Mouse (Mus musculus) hindbrain, embryonic 10.5 days (tissue): ENCODE results near the gene Batf2. TPM values are rescaled to one million over a fixed set of nuclear protein-coding genes. Genes with fewer than 3 reads are reported as not detected.
A peak's percentile ranks its signal among the peaks of the same experiment; 100 is the strongest.
"Not testable (repeated sequence)": the region's sequence is repeated elsewhere in the genome, so short reads cannot be mapped to it uniquely, and the experiment has no call there.

Source experiments
- DNase-seq: peaks from one replicate; pipeline ENCODE4 v3.0.0-alpha.2; 2017; ENCODE audit warnings: low spot score
- H3K27ac ChIP-seq: fragments of 300-500 bp; sonication (generic); 2 replicates; pipeline ENCODE4 v1.5.1; 2016; ENCODE audit warnings: mild to moderate bottlenecking, moderate library complexity
- H3K27me3 ChIP-seq: fragments of 300-500 bp; sonication (generic); 2 replicates; pipeline ENCODE4 v1.6.1; 2016; ENCODE audit warnings: mild to moderate bottlenecking; ENCODE audit not compliant: poor library complexity, insufficient read depth, severe bottlenecking
- H3K36me3 ChIP-seq: fragments of 300-500 bp; sonication (generic); 2 replicates; pipeline ENCODE4 v1.6.1; 2016; ENCODE audit warnings: mild to moderate bottlenecking, moderate library complexity
- H3K4me1 ChIP-seq: fragments of 300-500 bp; sonication (generic); replicated peaks from 2 replicates; pipeline ENCODE4 v1.6.1; 2016; ENCODE audit warnings: mild to moderate bottlenecking
- H3K4me3 ChIP-seq: fragments of 300-500 bp; sonication (generic); 2 replicates; pipeline ENCODE4 v1.5.1; 2016; ENCODE audit warnings: mild to moderate bottlenecking, moderate library complexity
- H3K9me3 ChIP-seq: fragments of 300-500 bp; sonication (generic); 2 replicates; pipeline ENCODE4 v1.6.1; 2016; ENCODE audit warnings: mild to moderate bottlenecking, moderate library complexity
- WGBS: fragments of 180-500 bp; shearing (Covaris S2); methylation state at CpG from one replicate; pipeline ENCODE4 v1.1.7; 2016; 5-methylcytosine and 5-hydroxymethylcytosine counted together
- polyA plus RNA-seq: library from polyadenylated mRNA; unstranded; fragments of >200 nt; fragmentation: Nextera tagmentation; extraction: Ambion mirVana; gene quantifications from 2 replicates; pipeline ENCODE4 v1.2.1, GENCODE M21; 2016

The Batf2 gene
- polyA plus RNA-seq, 1 experiment from 2014 or later: 0.09 TPM

DNA sequence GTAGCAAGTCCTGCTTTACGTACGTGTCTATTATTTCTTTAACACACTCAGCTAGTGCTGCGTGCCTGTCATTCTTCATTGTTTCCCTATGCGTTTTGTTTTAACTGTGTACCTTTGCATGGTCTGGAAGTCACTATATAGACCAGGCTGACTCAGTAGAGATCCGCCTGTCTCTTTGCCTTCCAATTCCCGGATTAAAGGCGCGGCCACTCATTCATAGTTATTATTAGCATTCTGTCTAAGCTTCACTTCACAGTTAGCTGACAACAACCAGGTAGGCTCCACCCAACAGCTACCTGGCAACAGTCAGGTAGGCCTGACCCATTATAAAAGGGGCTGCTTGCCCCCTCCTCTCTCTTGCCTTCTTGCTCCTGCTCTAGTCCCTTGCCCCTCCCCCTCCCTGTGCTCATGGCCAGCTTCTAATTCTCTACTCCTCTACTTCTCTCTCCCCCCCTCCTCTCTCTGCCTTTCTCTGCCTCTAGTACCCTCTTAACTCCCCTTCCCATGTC is 22.1 kb upstream of the Batf2 start:
- no peak for DNase-seq
- peak overlapping the region; percentile 97 for H3K27ac ChIP-seq
- H3K36me3 ChIP-seq: peaks cover 31% of the 10 kb centered on the region
- no peaks in the 10 kb centered on the region for H3K27me3 ChIP-seq
- H3K9me3 ChIP-seq: no peaks in the 10 kb centered on the region
- peak overlapping the region; percentile 83 for H3K4me3 ChIP-seq
- H3K4me1 ChIP-seq: peaks cover 51% of the 10 kb centered on the region
- 4% methylated on average over 8 of the region's 8 CpGs for WGBS

DNA sequence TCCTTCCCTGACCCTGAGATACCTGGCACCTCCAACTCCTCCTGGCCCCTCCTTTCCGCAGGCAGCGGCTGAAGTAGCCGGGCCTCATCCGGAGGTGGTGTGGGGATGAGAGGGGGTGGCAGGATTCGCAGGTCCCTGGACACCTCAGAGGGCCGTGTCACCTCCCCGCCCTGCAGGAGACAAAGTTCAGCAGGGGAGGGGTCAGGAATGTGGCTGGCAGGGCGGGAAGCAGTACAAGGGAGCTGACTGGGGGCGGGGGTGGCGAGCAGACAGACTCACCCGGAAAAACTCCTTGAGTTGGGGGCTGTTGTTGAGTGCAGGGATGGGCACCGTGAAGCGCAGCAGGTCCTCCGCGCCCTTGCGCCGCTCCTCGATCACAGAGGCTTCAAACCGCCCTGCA is 19.0 kb upstream of the Batf2 start:
- Histone ChIP-seq H3K27ac (peak overlapping the region; percentile 66), H3K36me3 (0 out of 2 replicates have a peak, but pooled peaks cover 2% of the 10 kb centered on the region), H3K9me3 (no peaks in the 10 kb centered on the region), H3K4me3 (peak overlapping the region; percentile 29; the same call in 1 of the 2 replicates), H3K27me3 (no peaks in the 10 kb centered on the region), H3K4me1 (peaks cover 48% of the 10 kb centered on the region)
- 32% methylated on average over 19 of the region's 19 CpGs for WGBS
- DNase-seq: no peak

DNA sequence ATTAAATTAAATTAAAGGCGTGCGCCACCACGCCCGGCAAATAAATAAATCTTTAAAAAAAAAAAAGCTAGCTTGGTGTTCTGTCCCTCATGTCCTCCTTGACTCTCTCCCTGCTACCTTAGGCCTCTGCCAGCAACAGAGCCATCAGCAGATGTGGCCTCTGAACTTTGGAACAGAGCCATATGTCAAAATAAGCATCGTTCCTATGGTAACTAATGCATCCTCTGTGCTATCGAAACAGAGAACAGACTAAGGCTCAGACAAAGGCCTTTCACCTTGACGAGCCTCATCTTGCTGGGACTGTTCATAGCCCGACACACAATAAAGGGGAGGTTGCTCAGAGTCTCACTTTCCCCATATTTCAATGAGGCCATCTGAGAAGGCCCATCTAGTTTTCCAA is 17.5 kb upstream of the Batf2 start:
- Histone ChIP-seq H3K9me3 (no peaks in the 10 kb centered on the region), H3K4me3 (no peak overlapping the region), H3K27ac (peak overlapping the region; percentile 57; the same call in 1 of the 2 replicates), H3K4me1 (peaks cover 46% of the 10 kb centered on the region), H3K36me3 (no peaks in the 10 kb centered on the region), H3K27me3 (no peaks in the 10 kb centered on the region)
- 72% methylated on average over 8 of the region's 8 CpGs for WGBS
- peak; percentile 18 for DNase-seq

DNA sequence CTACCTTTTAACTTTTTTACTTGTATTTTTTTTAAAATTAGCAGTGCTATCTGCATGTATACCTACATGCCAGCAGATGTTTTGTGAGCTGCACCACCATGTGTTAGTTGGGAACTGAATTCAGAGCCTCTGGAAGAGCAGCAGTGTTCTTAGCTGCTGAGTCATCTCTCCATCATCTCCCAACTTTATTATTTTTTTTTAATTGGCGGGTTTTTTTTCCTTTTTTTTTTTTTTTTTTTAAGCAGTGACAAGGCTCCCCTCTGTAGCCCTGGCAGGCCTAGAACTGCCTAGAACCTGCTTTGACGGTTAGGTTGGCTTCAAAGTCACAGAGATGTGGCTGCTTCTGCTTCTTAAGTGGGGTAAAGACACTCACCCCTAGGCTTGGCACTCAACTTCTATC is 15.9 kb upstream of the Batf2 start:
- peaks cover 36% of the 10 kb centered on the region for H3K4me1 ChIP-seq
- 80% methylated on average over 2 of the region's 2 CpGs for WGBS
- no peak overlapping the region for H3K4me3 ChIP-seq
- H3K36me3 ChIP-seq: no peaks in the 10 kb centered on the region
- no peak for DNase-seq
- H3K27ac ChIP-seq: no peak overlapping the region
- H3K9me3 ChIP-seq: no peaks in the 10 kb centered on the region
- no peaks in the 10 kb centered on the region for H3K27me3 ChIP-seq

- Histone ChIP-seq H3K4me1 (peaks cover 28% of the 10 kb centered on the region), H3K36me3 (no peaks in the 10 kb centered on the region), H3K9me3 (no peaks in the 10 kb centered on the region), H3K27me3 (no peaks in the 10 kb centered on the region), H3K4me3 (no peak overlapping the region), H3K27ac (no peak overlapping the region)
- DNase-seq: peak; percentile 39
- WGBS: 26% methylated on average over 4 of the region's 4 CpGs
These were observed 14.5 kb upstream of the Batf2 start for GRCm38 (mm10) chr19:6126289-6126688.

- Histone ChIP-seq H3K36me3 (no peaks in the 10 kb centered on the region), H3K9me3 (no peaks in the 10 kb centered on the region), H3K27me3 (no peaks in the 10 kb centered on the region), H3K4me1 (peaks cover 21% of the 10 kb centered on the region), H3K4me3 (peak overlapping the region; percentile 60), H3K27ac (peak overlapping the region; percentile 89)
- DNase-seq: no peak
- WGBS: 75% methylated on average over 10 of the region's 10 CpGs
These were observed 13.8 kb upstream of the Batf2 start for GRCm38 (mm10) chr19:6126789-6127580.

- under 1% methylated on average over 32 of the region's 32 CpGs for WGBS
- Histone ChIP-seq H3K9me3 (no peaks in the 10 kb centered on the region), H3K27me3 (no peaks in the 10 kb centered on the region), H3K27ac (peak within 1 kb of the TSS; percentile 89), H3K36me3 (no peaks in the 10 kb centered on the region), H3K4me1 (peaks cover 20% of the 10 kb centered on the region), H3K4me3 (peak within 1 kb of the TSS; percentile 60)
- peak; percentile 93 for DNase-seq
These were observed 12.9 kb upstream of the Batf2 start, which contains the start of gene Snx15 for GRCm38 (mm10) chr19:6127760-6128341. Gene Snx15, minus strand, starts transcription at chr19:6128304.

- not testable (repeated sequence) for DNase-seq, H3K27me3 ChIP-seq, H3K4me3 ChIP-seq, H3K9me3 ChIP-seq, H3K27ac ChIP-seq
- H3K4me1 ChIP-seq: peaks cover 18% of the 10 kb centered on the region
- H3K36me3 ChIP-seq: peaks cover 24% of the 10 kb centered on the region
- WGBS: 81% methylated on average over 7 of the region's 7 CpGs
These were observed 10.2 kb upstream of the Batf2 start for GRCm38 (mm10) chr19:6130414-6131128.

DNA sequence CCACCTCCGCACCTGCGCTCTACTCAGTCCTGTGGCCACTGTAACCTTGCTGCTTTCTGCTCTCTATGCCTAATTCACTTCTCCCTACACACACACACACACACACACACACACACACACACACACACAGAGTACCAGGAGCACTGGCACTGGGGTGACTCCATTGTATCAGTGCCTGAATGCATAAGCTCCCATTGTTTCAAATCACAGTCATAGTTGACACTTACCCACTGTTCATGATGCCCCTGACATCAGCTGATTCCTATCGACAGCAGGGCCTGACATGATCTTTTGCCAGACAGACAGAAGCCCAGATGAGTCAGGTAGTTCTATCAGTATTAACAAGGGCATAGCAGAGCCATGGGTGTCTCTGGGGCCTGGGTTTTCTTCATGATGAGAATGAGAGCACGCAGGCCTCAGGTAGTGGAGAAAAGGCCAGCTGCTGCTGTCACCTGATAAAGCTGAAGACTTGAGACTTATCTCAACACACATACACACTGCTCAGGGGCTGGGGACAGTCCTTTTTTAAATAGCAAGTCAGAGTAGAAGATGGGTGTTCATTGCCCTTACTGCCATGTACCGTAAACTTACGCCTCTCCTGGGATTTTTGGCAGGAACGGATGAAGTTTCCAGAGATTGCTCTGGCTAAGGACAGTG is 8.5 kb upstream of the Batf2 start:
- Histone ChIP-seq H3K9me3 (no peaks in the 10 kb centered on the region), H3K27ac (peak overlapping the region; percentile 37; the same call in 1 of the 2 replicates), H3K36me3 (peaks cover 41% of the 10 kb centered on the region), H3K4me3 (no peak overlapping the region), H3K4me1 (peaks cover 19% of the 10 kb centered on the region), H3K27me3 (no peaks in the 10 kb centered on the region)
- no peak for DNase-seq
- WGBS: 87% methylated on average over 7 of the region's 7 CpGs

GRCm38 (mm10) chr19:6133197-6133596 is 7.6 kb upstream of the Batf2 start:
- Histone ChIP-seq H3K4me1 (peaks cover 14% of the 10 kb centered on the region; the same call in 1 of the 2 replicates), H3K36me3 (peaks cover 50% of the 10 kb centered on the region)
- not testable (repeated sequence) for H3K9me3 ChIP-seq, H3K27ac ChIP-seq, H3K27me3 ChIP-seq, H3K4me3 ChIP-seq, DNase-seq
- WGBS: 71% methylated on average over 1 of the region's 1 CpGs

GRCm38 (mm10) chr19:6136397-6136796 is 4.4 kb upstream of the Batf2 start:
- 83% methylated on average over 3 of the region's 3 CpGs for WGBS
- Histone ChIP-seq H3K36me3 (peaks cover 55% of the 10 kb centered on the region), H3K9me3 (no peaks in the 10 kb centered on the region), H3K27ac (no peak overlapping the region), H3K4me1 (peaks cover 23% of the 10 kb centered on the region), H3K4me3 (no peak overlapping the region), H3K27me3 (no peaks in the 10 kb centered on the region)
- no peak for DNase-seq

- peaks cover 40% of the 10 kb centered on the region for H3K36me3 ChIP-seq
- no peaks in the 10 kb centered on the region for H3K27me3 ChIP-seq
- H3K4me3 ChIP-seq: peak overlapping the region; percentile 74
- WGBS: 90% methylated on average over 6 of the region's 6 CpGs
- peaks cover 22% of the 10 kb centered on the region for H3K4me1 ChIP-seq
- no peaks in the 10 kb centered on the region for H3K9me3 ChIP-seq
- DNase-seq: no peak
- peak overlapping the region; percentile 97 for H3K27ac ChIP-seq
These were observed 1.1 kb upstream of the Batf2 start for GRCm38 (mm10) chr19:6139701-6140100.
